Mouse (Mus musculus) CD4-positive, CD25-positive, alpha-beta regulatory T cell, adult 9 weeks (primary cell): ENCODE results near the gene Defb9. TPM values are rescaled to one million over a fixed set of nuclear protein-coding genes. Genes with fewer than 3 reads are reported as not detected.

ENCODE experiments used
- polyA plus RNA-seq: library from polyadenylated mRNA; unstranded; fragments of 100-300 nt; shearing (Covaris generic); gene quantifications from one replicate; pipeline ENCODE4 v1.2.1, GENCODE M21; 2017

Gene Defb9
- not detected for polyA plus RNA-seq

DNA sequence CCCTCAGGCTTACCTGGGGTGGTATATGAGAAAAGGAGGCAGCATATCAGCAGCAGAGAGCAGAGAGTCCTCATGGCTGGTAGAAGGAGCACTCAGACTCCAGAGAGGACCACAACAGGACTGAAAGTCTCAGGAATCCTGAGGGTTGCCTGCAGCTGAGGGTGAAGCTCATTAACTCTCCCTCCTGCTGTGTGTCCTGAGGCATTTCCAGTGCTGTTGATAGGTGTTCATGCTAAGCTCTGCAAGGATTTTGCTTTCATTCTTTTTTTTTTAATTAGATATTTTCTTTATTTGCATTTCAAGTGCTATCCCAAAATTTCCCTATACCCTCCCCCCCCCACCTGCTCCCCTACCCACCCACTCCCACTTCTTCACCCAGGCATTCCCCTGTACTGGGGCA, at the start of gene Defb9:
TSS of gene Defb9 (minus strand) at position 101 of the 400 bp plus-strand sequence.

DNA sequence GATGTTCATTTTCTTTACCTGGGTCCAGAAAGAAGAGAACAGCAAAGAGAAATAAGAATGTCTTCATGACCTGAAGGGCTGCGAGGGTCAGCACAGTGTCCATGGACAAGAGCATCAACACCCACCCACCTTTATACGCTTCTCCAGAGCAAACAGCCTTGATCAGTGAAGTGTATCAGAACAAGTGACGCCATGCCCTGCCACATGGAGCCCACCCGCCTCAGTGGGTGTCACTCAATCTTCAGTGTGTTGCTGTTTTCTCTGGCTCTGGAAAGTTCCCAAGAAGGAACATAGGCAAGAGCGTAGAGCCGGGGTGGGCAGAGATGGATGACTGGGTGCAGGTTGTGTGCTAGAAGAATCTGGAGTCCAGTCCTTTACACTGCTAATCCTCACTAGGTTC, 47.4 kb upstream of the Defb9 start, which contains the start of gene Defb15:
TSS of gene Defb15 (minus strand) at position 101 of the 400 bp plus-strand sequence.

GRCm38 (mm10) chr8:21906290-21906689, 21.1 kb upstream of the Defb9 start, which contains the start of gene Defb11:
Gene Defb11 (minus strand): TSS chr8:21906412.

DNA sequence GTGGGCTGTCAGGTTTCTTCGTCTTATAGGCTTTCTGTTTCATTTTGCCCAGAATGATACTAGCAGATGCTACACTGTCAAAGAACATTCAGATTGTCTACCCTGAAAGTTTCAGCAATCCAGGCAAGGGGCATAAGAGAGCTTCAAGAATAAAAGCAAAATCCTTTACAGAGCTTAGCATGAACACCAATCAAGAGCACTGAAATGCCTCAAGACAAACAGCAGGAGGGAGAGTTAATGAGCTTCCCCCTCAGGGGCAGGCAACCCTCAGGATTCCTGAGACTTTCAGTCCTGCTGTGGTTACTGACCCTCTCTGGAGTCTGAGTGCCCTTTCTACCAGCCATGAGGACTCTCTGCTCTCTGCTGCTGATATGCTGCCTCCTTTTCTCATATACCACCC, 26.6 kb downstream of the Defb9 start, which contains the start of gene Defb10:
TSS of gene Defb10 (plus strand) at position 316 of the 400 bp plus-strand sequence.

Other genes with a start within 250 kb of the Defb9 start
- not detected for gene Defa17, start 229.6 kb downstream of the Defb9 start, polyA plus RNA-seq
- gene Defa34, start 219.6 kb downstream of the Defb9 start, polyA plus RNA-seq = not detected
- gene AY761184, start 181.8 kb downstream of the Defb9 start, polyA plus RNA-seq = not detected
- not detected for gene Defa24, start 150.9 kb downstream of the Defb9 start, polyA plus RNA-seq
- gene Defb50, start 61.9 kb downstream of the Defb9 start, polyA plus RNA-seq = not detected
- not detected for gene Defb2, start 45.5 kb downstream of the Defb9 start, polyA plus RNA-seq
- not detected for gene Defb10, start 26.5 kb downstream of the Defb9 start, polyA plus RNA-seq
- gene Defb11, start 21.0 kb upstream of the Defb9 start, polyA plus RNA-seq = not detected
- not detected for gene Defb15, start 47.3 kb upstream of the Defb9 start, polyA plus RNA-seq
- not detected for gene Defb35, start 52.9 kb upstream of the Defb9 start, polyA plus RNA-seq
- not detected for gene Defb13, start 61.3 kb upstream of the Defb9 start, polyA plus RNA-seq
- not detected for gene Fam90a1a, start 73.3 kb upstream of the Defb9 start, polyA plus RNA-seq
- not detected for gene Ccdc70, start 84.4 kb upstream of the Defb9 start, polyA plus RNA-seq
- gene Atp7b, start 174.9 kb upstream of the Defb9 start, polyA plus RNA-seq = 0.20 TPM
- 13.0 TPM for gene Alg11, start 175.3 kb upstream of the Defb9 start, polyA plus RNA-seq
- gene Nek5, start 239.6 kb upstream of the Defb9 start, polyA plus RNA-seq = 0.12 TPM